Mouse (Mus musculus): ENCODE results near the gene Znrf4. TPM values are rescaled to one million over a fixed set of nuclear protein-coding genes. Genes with fewer than 3 reads are reported as not detected.

Znrf4 gene
- polyA plus RNA-seq, 1 experiment from 2014 or later, result not detected

DNA sequence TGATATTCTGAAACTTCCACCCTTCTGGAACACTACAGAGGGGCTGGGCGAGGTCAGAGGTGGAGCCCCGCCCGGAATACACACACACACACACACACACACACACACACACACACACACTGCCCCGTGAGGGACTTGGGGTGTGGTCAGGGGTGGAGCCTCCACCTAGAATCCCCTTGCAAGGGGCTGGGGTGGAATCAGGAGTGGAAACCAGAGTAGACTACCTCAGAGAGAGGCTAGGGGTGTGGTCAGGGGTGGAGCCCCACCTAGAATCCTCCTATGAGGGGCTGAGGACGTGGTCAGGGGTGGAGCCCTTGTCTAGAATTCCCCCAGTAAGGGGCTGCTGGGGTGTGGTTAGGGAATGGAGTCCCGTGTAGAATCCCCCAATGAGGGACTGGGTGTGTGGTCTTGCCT lies 28.3 kb upstream of the Znrf4 start:
- Histone ChIP-seq H3K27me3 (ENCODE audit: control insufficient read depth, insufficient read depth, low read depth, low read length) (no peaks in the 10 kb centered on the region), H3K9ac (ENCODE audit: low read depth, low read length) (no peak overlapping the region), H3K9me3 (replicated peaks; ENCODE audit: control insufficient read depth, low read length) (no peaks in the 10 kb centered on the region), H3K4me2 (ENCODE audit: low read depth, low read length) (no peak overlapping the region), H3K36me3 (ENCODE audit: control insufficient read depth, insufficient read depth) (no peaks in the 10 kb centered on the region), H3K4me1 (ENCODE audit: control insufficient read depth, low read depth, low read length) (no peaks in the 10 kb centered on the region), H3K4me3 (ENCODE audit: low read depth, low read length) (no peak overlapping the region), H3K27ac (ENCODE audit: low read length) (no peak overlapping the region)
- ATAC-seq (ENCODE audit: low read depth), result peak; percentile 30; the same call in 1 of the 2 replicates
- 23% methylated on average over 6 of the region's 6 CpGs for WGBS (ENCODE audit: insufficient replicate concordance)

- H3K9ac ChIP-seq (ENCODE audit: low read depth, low read length), result no peak overlapping the region
- H3K4me3 ChIP-seq (ENCODE audit: low read depth, low read length), result no peak overlapping the region
- H3K27me3 ChIP-seq (ENCODE audit: control insufficient read depth, insufficient read depth, low read depth, low read length), result no peaks in the 10 kb centered on the region
- H3K4me1 ChIP-seq (ENCODE audit: control insufficient read depth, low read depth, low read length), result no peaks in the 10 kb centered on the region
- H3K27ac ChIP-seq (ENCODE audit: low read length), result no peak overlapping the region
- ATAC-seq (ENCODE audit: low read depth), result no peak
- no peaks in the 10 kb centered on the region for H3K36me3 ChIP-seq (ENCODE audit: control insufficient read depth, insufficient read depth)
- no peaks in the 10 kb centered on the region for H3K9me3 ChIP-seq (replicated peaks; ENCODE audit: control insufficient read depth, low read length)
- no peak overlapping the region for H3K4me2 ChIP-seq (ENCODE audit: low read depth, low read length)
- WGBS (ENCODE audit: insufficient replicate concordance), result 42% methylated on average over 8 of the region's 8 CpGs
Measured at GRCm38 (mm10) chr17:56537912-56538311, 25.7 kb upstream of the Znrf4 start.

GRCm38 (mm10) chr17:56536874-56537273 lies 24.6 kb upstream of the Znrf4 start:
- no peak overlapping the region for H3K9ac ChIP-seq (ENCODE audit: low read depth, low read length)
- H3K4me3 ChIP-seq (ENCODE audit: low read depth, low read length), result no peak overlapping the region
- H3K27ac ChIP-seq (ENCODE audit: low read length), result no peak overlapping the region
- H3K36me3 ChIP-seq (ENCODE audit: control insufficient read depth, insufficient read depth), result no peaks in the 10 kb centered on the region
- H3K27me3 ChIP-seq (ENCODE audit: control insufficient read depth, insufficient read depth, low read depth, low read length), result no peaks in the 10 kb centered on the region
- H3K4me1 ChIP-seq (ENCODE audit: control insufficient read depth, low read depth, low read length), result no peaks in the 10 kb centered on the region
- H3K9me3 ChIP-seq (replicated peaks; ENCODE audit: control insufficient read depth, low read length), result no peaks in the 10 kb centered on the region
- 53% methylated on average over 3 of the region's 3 CpGs for WGBS (ENCODE audit: insufficient replicate concordance)
- ATAC-seq (ENCODE audit: low read depth), result no peak
- no peak overlapping the region for H3K4me2 ChIP-seq (ENCODE audit: low read depth, low read length)

- no peak overlapping the region for H3K9ac ChIP-seq (ENCODE audit: low read depth, low read length)
- no peaks in the 10 kb centered on the region for H3K9me3 ChIP-seq (replicated peaks; ENCODE audit: control insufficient read depth, low read length)
- WGBS (ENCODE audit: insufficient replicate concordance), result 40% methylated on average over 14 of the region's 14 CpGs
- H3K4me2 ChIP-seq (ENCODE audit: low read depth, low read length), result no peak overlapping the region
- ATAC-seq (ENCODE audit: low read depth), result no peak
- H3K27ac ChIP-seq (ENCODE audit: low read length), result no peak overlapping the region
- no peaks in the 10 kb centered on the region for H3K27me3 ChIP-seq (ENCODE audit: control insufficient read depth, insufficient read depth, low read depth, low read length)
- H3K4me3 ChIP-seq (ENCODE audit: low read depth, low read length), result no peak overlapping the region
- H3K36me3 ChIP-seq (ENCODE audit: control insufficient read depth, insufficient read depth), result no peaks in the 10 kb centered on the region
- H3K4me1 ChIP-seq (ENCODE audit: control insufficient read depth, low read depth, low read length), result no peaks in the 10 kb centered on the region
Measured at GRCm38 (mm10) chr17:56536192-56536591, 24.0 kb upstream of the Znrf4 start.

GRCm38 (mm10) chr17:56524943-56525342 lies 12.7 kb upstream of the Znrf4 start:
- no peak overlapping the region for H3K4me2 ChIP-seq (ENCODE audit: low read depth, low read length)
- ATAC-seq (ENCODE audit: low read depth), result no peak
- H3K27ac ChIP-seq (ENCODE audit: low read length), result no peak overlapping the region
- H3K36me3 ChIP-seq (ENCODE audit: control insufficient read depth, insufficient read depth), result no peaks in the 10 kb centered on the region
- 41% methylated on average over 4 of the region's 4 CpGs for WGBS (ENCODE audit: insufficient replicate concordance)
- H3K4me1 ChIP-seq (ENCODE audit: control insufficient read depth, low read depth, low read length), result no peaks in the 10 kb centered on the region
- H3K4me3 ChIP-seq (ENCODE audit: low read depth, low read length), result no peak overlapping the region
- H3K27me3 ChIP-seq (ENCODE audit: control insufficient read depth, insufficient read depth, low read depth, low read length), result no peaks in the 10 kb centered on the region
- no peaks in the 10 kb centered on the region for H3K9me3 ChIP-seq (replicated peaks; ENCODE audit: control insufficient read depth, low read length)
- no peak overlapping the region for H3K9ac ChIP-seq (ENCODE audit: low read depth, low read length)

DNA sequence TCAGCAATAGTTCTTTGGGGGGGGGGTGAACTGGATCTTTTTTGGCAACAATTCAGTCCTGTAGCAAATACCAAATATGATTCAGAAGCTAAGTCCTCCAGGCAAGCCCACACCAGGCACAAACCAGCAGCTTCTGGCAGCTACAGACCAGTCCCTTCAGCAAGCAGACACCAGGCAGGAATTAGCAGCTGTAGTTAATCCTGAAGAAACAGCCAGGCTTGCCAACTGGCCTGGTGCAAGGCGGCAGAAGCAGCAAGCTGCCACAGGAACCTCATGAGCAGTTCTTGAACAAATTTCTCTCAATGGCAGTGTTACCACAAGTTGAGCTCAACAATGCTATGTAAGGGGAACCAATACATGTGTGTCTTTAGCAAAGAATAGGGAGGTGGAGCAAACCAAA lies 10.5 kb upstream of the Znrf4 start:
- ATAC-seq (ENCODE audit: low read depth), result no peak
- Histone ChIP-seq H3K4me3 (ENCODE audit: low read depth, low read length) (no peak overlapping the region), H3K9ac (ENCODE audit: low read depth, low read length) (no peak overlapping the region), H3K27ac (ENCODE audit: low read length) (no peak overlapping the region), H3K9me3 (replicated peaks; ENCODE audit: control insufficient read depth, low read length) (no peaks in the 10 kb centered on the region), H3K27me3 (ENCODE audit: control insufficient read depth, insufficient read depth, low read depth, low read length) (no peaks in the 10 kb centered on the region), H3K4me2 (ENCODE audit: low read depth, low read length) (no peak overlapping the region), H3K36me3 (ENCODE audit: control insufficient read depth, insufficient read depth) (no peaks in the 10 kb centered on the region), H3K4me1 (ENCODE audit: control insufficient read depth, low read depth, low read length) (no peaks in the 10 kb centered on the region)
- WGBS (ENCODE audit: insufficient replicate concordance), result 39% methylated on average over 1 of the region's 1 CpGs

GRCm38 (mm10) chr17:56515690-56516410 lies 3.6 kb upstream of the Znrf4 start:
- H3K27ac ChIP-seq (ENCODE audit: low read length), result no peak overlapping the region
- H3K4me3 ChIP-seq (ENCODE audit: low read depth, low read length), result no peak overlapping the region
- H3K9me3 ChIP-seq (replicated peaks; ENCODE audit: control insufficient read depth, low read length), result no peaks in the 10 kb centered on the region
- H3K4me2 ChIP-seq (ENCODE audit: low read depth, low read length), result no peak overlapping the region
- no peaks in the 10 kb centered on the region for H3K4me1 ChIP-seq (ENCODE audit: control insufficient read depth, low read depth, low read length)
- no peak overlapping the region for H3K9ac ChIP-seq (ENCODE audit: low read depth, low read length)
- WGBS (ENCODE audit: insufficient replicate concordance), result 8% methylated on average over 13 of the region's 13 CpGs
- H3K27me3 ChIP-seq (ENCODE audit: control insufficient read depth, insufficient read depth, low read depth, low read length), result peaks cover 31% of the 10 kb centered on the region
- ATAC-seq (ENCODE audit: low read depth), result no peak
- no peaks in the 10 kb centered on the region for H3K36me3 ChIP-seq (ENCODE audit: control insufficient read depth, insufficient read depth)

DNA sequence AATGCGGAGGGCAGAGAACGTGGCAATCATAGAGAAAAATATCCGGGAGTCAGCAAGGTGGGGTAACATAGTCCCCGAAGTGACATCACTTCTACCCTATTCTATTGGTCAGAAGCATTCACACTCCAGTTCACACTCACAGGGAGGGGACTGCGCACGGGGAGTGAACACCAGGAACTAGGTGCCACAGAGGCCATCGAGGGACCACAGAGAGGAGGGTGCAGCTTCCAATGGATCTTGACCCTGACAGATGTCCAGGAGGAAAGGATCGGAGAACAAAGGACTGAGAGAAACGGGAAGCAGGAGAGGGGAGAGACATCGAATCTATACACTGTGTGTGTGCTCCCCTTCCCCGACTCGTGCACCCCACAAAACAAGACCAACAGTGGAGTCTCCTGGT lies 2.7 kb upstream of the Znrf4 start:
- ATAC-seq (ENCODE audit: low read depth), result no peak
- no peaks in the 10 kb centered on the region for H3K36me3 ChIP-seq (ENCODE audit: control insufficient read depth, insufficient read depth)
- WGBS (ENCODE audit: insufficient replicate concordance), result 42% methylated on average over 12 of the region's 12 CpGs
- no peaks in the 10 kb centered on the region for H3K9me3 ChIP-seq (replicated peaks; ENCODE audit: control insufficient read depth, low read length)
- no peak overlapping the region for H3K4me3 ChIP-seq (ENCODE audit: low read depth, low read length)
- no peak overlapping the region for H3K4me2 ChIP-seq (ENCODE audit: low read depth, low read length)
- no peak overlapping the region for H3K27ac ChIP-seq (ENCODE audit: low read length)
- H3K27me3 ChIP-seq (ENCODE audit: control insufficient read depth, insufficient read depth, low read depth, low read length), result peaks cover 40% of the 10 kb centered on the region
- peaks cover 2% of the 10 kb centered on the region; the same call in 1 of the 2 replicates for H3K4me1 ChIP-seq (ENCODE audit: control insufficient read depth, low read depth, low read length)
- no peak overlapping the region for H3K9ac ChIP-seq (ENCODE audit: low read depth, low read length)

GRCm38 (mm10) chr17:56514330-56514729 lies 2.1 kb upstream of the Znrf4 start:
- peaks cover 2% of the 10 kb centered on the region; the same call in 1 of the 2 replicates for H3K4me1 ChIP-seq (ENCODE audit: control insufficient read depth, low read depth, low read length)
- ATAC-seq (ENCODE audit: low read depth), result no peak
- no peak overlapping the region for H3K27ac ChIP-seq (ENCODE audit: low read length)
- no peaks in the 10 kb centered on the region for H3K9me3 ChIP-seq (replicated peaks; ENCODE audit: control insufficient read depth, low read length)
- no peaks in the 10 kb centered on the region for H3K36me3 ChIP-seq (ENCODE audit: control insufficient read depth, insufficient read depth)
- H3K9ac ChIP-seq (ENCODE audit: low read depth, low read length), result no peak overlapping the region
- peaks cover 46% of the 10 kb centered on the region for H3K27me3 ChIP-seq (ENCODE audit: control insufficient read depth, insufficient read depth, low read depth, low read length)
- H3K4me3 ChIP-seq (ENCODE audit: low read depth, low read length), result no peak overlapping the region
- H3K4me2 ChIP-seq (ENCODE audit: low read depth, low read length), result no peak overlapping the region

All from liver, embryonic 16.5 days (tissue).